Comparison of ENCODE assay signal across 8 mouse cellular contexts in the genomic region with DNA sequence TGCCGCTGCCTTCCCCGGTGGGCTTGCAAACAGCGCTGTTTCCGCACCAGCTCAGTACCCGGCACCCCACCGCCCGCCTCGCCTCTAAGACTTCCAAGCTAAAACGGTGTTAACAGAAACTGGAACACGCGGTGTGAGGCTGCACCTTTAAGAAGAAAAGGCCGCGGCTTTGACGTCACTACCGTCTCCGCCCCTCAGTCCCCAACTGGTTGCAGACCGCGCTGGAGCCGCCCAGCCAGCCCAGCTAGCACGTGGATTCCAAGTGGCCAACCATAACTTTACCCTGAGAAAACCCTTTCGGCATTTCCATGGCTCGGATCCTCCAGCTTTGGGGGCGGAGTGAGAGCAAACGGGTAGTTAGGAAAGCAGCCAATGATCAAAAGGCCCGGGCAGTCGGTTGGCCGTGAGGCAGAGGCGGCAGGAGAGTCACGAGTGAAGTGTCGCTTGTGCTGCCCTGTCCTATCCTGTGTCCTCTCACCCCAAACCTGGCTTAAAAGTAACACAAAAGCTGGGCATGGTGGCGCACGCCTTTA. TPM values are rescaled to one million over a fixed set of nuclear protein-coding genes. Genes with fewer than 3 reads are reported as not detected.
DNase-seq lines count a peak whose midpoint lies in the region; ATAC-seq and TF ChIP-seq lines count a peak whose summit lies in the region.

No protein-coding gene starts in this region.

- ATAC-seq in Patski = peak; percentile 56
- ATAC-seq in hindbrain, embryonic 13.5 days (ENCODE audit: low FRiP score) = peak; percentile 89

- POLR2A ChIA-PET in Patski (lab: Charles Lee) = interaction anchor here (0.6 to 10.8 kb wide), 6 partner anchors 23 to 142 kb away, joined by 3 to 110 read pairs (median 4); a partner anchor contains a TSS

- under 1% methylated on average over 32 of the region's 32 CpGs for WGBS in hindbrain, embryonic 13.5 days

- peak overlapping the region; percentile 93 for H3K4me2 ChIP-seq in hindbrain, embryonic 13.5 days

- peaks cover 34% of the 10 kb centered on the region for H3K4me1 ChIP-seq in hindbrain, embryonic 13.5 days (replicated peaks)

- in situ Hi-C loops in Patski (cut with MboI; ENCODE audit: low pct_unique_long_range_greater_than_20kb) = loop anchor here (5.0 kb wide), 1 partner anchor 86 kb away; no protein-coding TSS in a partner anchor

- H3K4me3 ChIP-seq in hindbrain, embryonic 13.5 days = peak overlapping the region; percentile 77

- H3K36me3 ChIP-seq in hindbrain, embryonic 13.5 days = peaks cover 16% of the 10 kb centered on the region

- no peaks in the 10 kb centered on the region for H3K27me3 ChIP-seq in Patski
- no peaks in the 10 kb centered on the region for H3K27me3 ChIP-seq in hindbrain, embryonic 13.5 days

- DNase-seq in Patski (ENCODE audit: low read depth, low spot score) = peak; percentile 96
- peak; percentile 96 to 97 for DNase-seq in cerebellum, postnatal 14 days
- DNase-seq in frontal cortex, postnatal 14 days (ENCODE audit: low spot score in 2 of 2) = peak; percentile 96
- peak; percentile 83 to 84 for DNase-seq in layer of hippocampus, postnatal 25 days (ENCODE audit: extremely low spot score in 1 of 2, low spot score in 1 of 2)
- DNase-seq in lung, postnatal 25 days (ENCODE audit: low spot score) = peak; percentile 99
- peak; percentile 99 for DNase-seq in retina, embryonic 14.5 days (ENCODE audit: low spot score)
- peak; percentile 93 for DNase-seq in thymus, postnatal 4 days

- H3K9ac ChIP-seq in hindbrain, embryonic 13.5 days = no peak overlapping the region; the same call in 1 of the 2 replicates

- CTCF ChIA-PET in Patski (lab: Charles Lee) = interaction anchor here (1.3 to 7.1 kb wide), 2 partner anchors 22 to 100 kb away, joined by 3 to 46 read pairs; no protein-coding TSS in a partner anchor

- H3K9me3 ChIP-seq in hindbrain, embryonic 13.5 days = no peaks in the 10 kb centered on the region

- no peak for TF ChIP-seq CTCF in Patski (IDR thresholded peaks at IDR 0.05)

- peak overlapping the region; percentile 92 for H3K27ac ChIP-seq in hindbrain, embryonic 13.5 days

RNA-seq across cellular contexts. Expression of a gene that starts 0.7 kb away (rescaled TPM):
- 388 TPM for polyA plus RNA-seq in Patski (2021)
- 139 and 147 TPM in 2 replicates for polyA plus RNA-seq in hindbrain, embryonic 13.5 days (2015; fragmentation: Nextera tagmentation; extraction: Ambion mirVana)
- total RNA-seq in layer of hippocampus, postnatal 25 days (2021) = 10 to 100 TPM; 63.7 to 65.3 TPM

RNA-seq across cellular contexts. Expression of a gene that starts 15.2 kb away (rescaled TPM):
- 12.1 TPM for polyA plus RNA-seq in Patski (2021)
- polyA plus RNA-seq in hindbrain, embryonic 13.5 days (2015; fragmentation: Nextera tagmentation; extraction: Ambion mirVana) = 135 and 144 TPM in 2 replicates
- total RNA-seq in layer of hippocampus, postnatal 25 days (2021) = 100 to 1,000 TPM; 442 to 490 TPM

RNA-seq across cellular contexts. Expression of a gene that starts 21.7 kb away (rescaled TPM):
- 491 TPM for polyA plus RNA-seq in Patski (2021)
- polyA plus RNA-seq in hindbrain, embryonic 13.5 days (2015; fragmentation: Nextera tagmentation; extraction: Ambion mirVana) = 76.5 and 77.3 TPM in 2 replicates
- 10 to 100 TPM; 69.9 to 74.0 TPM for total RNA-seq in layer of hippocampus, postnatal 25 days (2021)

RNA-seq across cellular contexts. Expression of a gene that starts 39.1 kb away (rescaled TPM):
- polyA plus RNA-seq in Patski (2021) = 13.1 TPM
- 15.9 and 17.1 TPM in 2 replicates for polyA plus RNA-seq in hindbrain, embryonic 13.5 days (2015; fragmentation: Nextera tagmentation; extraction: Ambion mirVana)
- total RNA-seq in layer of hippocampus, postnatal 25 days (2021) = 100 to 1,000 TPM in 1 of 2 experiments, 10 to 100 TPM in 1; 85.4 to 109 TPM

RNA-seq across cellular contexts. Expression of a gene that starts 42.4 kb away (rescaled TPM):
- not detected for polyA plus RNA-seq in Patski (2021)
- polyA plus RNA-seq in hindbrain, embryonic 13.5 days (2015; fragmentation: Nextera tagmentation; extraction: Ambion mirVana) = 4.4 and 5.0 TPM in 2 replicates
- under 1 TPM; 0.31 to 0.81 TPM for total RNA-seq in layer of hippocampus, postnatal 25 days (2021)

Comparison
In these comparisons a context has a peak if more than half of its experiments do, and no peak if none do; other contexts are left out.
1. Peak in every context shown above with its lines: DNase-seq, ATAC-seq, H3K4me3 ChIP-seq and H3K27ac ChIP-seq.
2. RNA of a gene that starts 15.2 kb away (polyA plus RNA-seq): 135 to 144 TPM in hindbrain, embryonic 13.5 days; 12.1 TPM in Patski (single experiment); every median in the first group is over 10 times any median in the second.